In genomic region chr9:100531296-100531695, GRCm38 (mm10) we compare ENCODE assay signal across 20 mouse cellular contexts. TPM values are rescaled to one million over a fixed set of nuclear protein-coding genes. Genes with fewer than 3 reads are reported as not detected.
"Had no signal": no experiment of that assay in that cellular context is flagged by ENCODE, and none has a peak within 500 bp of the region (broad histone marks: within the 10 kb centered on the region; RNA-seq: fewer than 3 reads in every experiment).

No protein-coding gene starts in this region.

- H3K4me3 ChIP-seq: kidney, embryonic 15.5 days; layer of hippocampus, adult 2 months; limb, embryonic 10.5 days; limb, embryonic 13.5 days; liver, embryonic 13.5 days; midbrain, embryonic 12.5 days; stomach, embryonic 15.5 days had no signal

- H3K9ac ChIP-seq: kidney, embryonic 15.5 days; limb, embryonic 13.5 days; liver, embryonic 13.5 days; lung, embryonic 14.5 days; midbrain, embryonic 12.5 days; stomach, embryonic 15.5 days had no signal

- H3K36me3 ChIP-seq: midbrain, embryonic 12.5 days; stomach, embryonic 15.5 days had no signal

- ATAC-seq: lung, postnatal 0 days; midbrain, embryonic 16.5 days had no signal

- H3K27ac ChIP-seq: kidney, embryonic 15.5 days; layer of hippocampus, adult 2 months; limb, embryonic 10.5 days; limb, embryonic 13.5 days; liver, embryonic 13.5 days; macrophage; midbrain, embryonic 12.5 days; stomach, embryonic 15.5 days had no signal

- H3K4me2 ChIP-seq: kidney, embryonic 15.5 days; limb, embryonic 13.5 days; liver, embryonic 13.5 days; lung, embryonic 14.5 days; midbrain, embryonic 12.5 days; stomach, embryonic 15.5 days had no signal

- H3K4me1 ChIP-seq: limb, embryonic 10.5 days; limb, embryonic 13.5 days; midbrain, embryonic 12.5 days; stomach, embryonic 15.5 days had no signal

- H3K9me3 ChIP-seq: kidney, embryonic 15.5 days; liver, embryonic 13.5 days; stomach, embryonic 15.5 days had no signal

- DNase-seq: kidney, adult 11 months; kidney, adult 8-10 months; kidney, postnatal 14 days; layer of hippocampus, adult 9-11 months; liver; liver, embryonic 13.5 days; lung, embryonic 14.5 days; spleen, adult 18-20 months; thymus, adult 18-20 months; thymus, postnatal 4 days had no signal

- H3K27me3 ChIP-seq: kidney, embryonic 15.5 days; limb, embryonic 13.5 days; liver, embryonic 13.5 days; midbrain, embryonic 12.5 days; stomach, embryonic 15.5 days had no signal

RNA-seq across cellular contexts. Expression of gene Slc35g2, which starts 39.6 kb away (rescaled TPM):
- total RNA-seq: megakaryocyte, adult 5-6 weeks had no signal
